Mouse (Mus musculus) bone marrow, adult 2 months (tissue): ENCODE data around the gene Sox13. TPM values are rescaled to one million over a fixed set of nuclear protein-coding genes. Genes with fewer than 3 reads are reported as not detected.

ENCODE experiments used
- H3K27ac ChIP-seq: fragments of 200-500 bp; 2 replicates; pipeline ENCODE4 v1.5.1; 2012; ENCODE audit warnings: low read depth, mild to moderate bottlenecking, control low read depth, inconsistent platforms, low read length; ENCODE audit not compliant: control insufficient read depth, poor library complexity, insufficient read depth
- H3K4me1 ChIP-seq: fragments of 200-500 bp; 2 replicates; pipeline ENCODE4 v1.6.1; 2011; ENCODE audit warnings: low read length; ENCODE audit not compliant: control insufficient read depth, insufficient read depth
- H3K4me3 ChIP-seq: fragments of 200-500 bp; replicated peaks from 2 replicates; pipeline ENCODE3; 2011; ENCODE audit warnings: mild to moderate bottlenecking, low read depth, low read length, control low read depth; ENCODE audit not compliant: control insufficient read depth
- CTCF ChIP-seq: fragments of 200-500 bp; IDR thresholded peaks from 2 replicates; pipeline ENCODE4 v1.5.1; 2011; ENCODE audit warnings: low read length, control low read depth; ENCODE audit not compliant: control insufficient read depth, insufficient read depth
- POLR2A ChIP-seq: fragments of 200-500 bp; IDR thresholded peaks from 2 replicates; pipeline ENCODE4 v1.6.1; 2011; ENCODE audit warnings: low read depth, mild to moderate bottlenecking, control low read depth, low read length, borderline replicate concordance; ENCODE audit not compliant: control insufficient read depth
- WGBS: fragments of 180-500 bp; shearing (Covaris S2); methylation state at CpG from one replicate; pipeline ENCODE4 v1.1.7; 2018; 5-methylcytosine and 5-hydroxymethylcytosine counted together
- polyA plus RNA-seq: library from polyadenylated mRNA; stranded (reverse); fragments of >200 nt; gene quantifications from 2 replicates; pipeline ENCODE4 v1.2.4, GENCODE M21; 2011; ENCODE audit warnings: low replicate concordance; ENCODE audit not compliant: missing spikeins, insufficient read depth, insufficient read length

Sox13 gene
- polyA plus RNA-seq, 1 experiment: 1.1 TPM

DNA sequence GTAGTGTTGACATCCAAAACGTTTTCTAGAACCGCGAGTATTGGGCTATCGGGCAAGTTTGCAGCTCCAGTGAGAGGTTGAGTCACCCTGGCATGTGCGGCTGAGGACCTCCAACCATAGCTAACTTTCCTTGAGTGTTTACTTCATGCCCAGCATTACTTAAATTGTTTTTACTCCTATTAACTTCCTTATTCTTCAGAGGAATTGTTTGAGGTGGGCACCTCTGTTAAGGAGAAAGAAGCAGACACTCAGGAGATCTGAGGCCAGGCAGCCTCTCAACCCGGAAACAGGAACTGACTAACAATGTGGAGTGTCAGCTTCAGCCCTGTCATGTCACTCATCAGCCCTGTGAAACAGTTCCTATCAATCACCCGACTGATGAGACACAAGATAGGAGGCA, 17.6 kb downstream of the Sox13 start:
- no peak for TF ChIP-seq POLR2A
- TF ChIP-seq CTCF: no peak
- H3K27ac ChIP-seq: no peak overlapping the region
- no peaks in the 10 kb centered on the region for H3K4me1 ChIP-seq
- no peak overlapping the region for H3K4me3 ChIP-seq
- WGBS: 65% methylated on average over 7 of the region's 7 CpGs

DNA sequence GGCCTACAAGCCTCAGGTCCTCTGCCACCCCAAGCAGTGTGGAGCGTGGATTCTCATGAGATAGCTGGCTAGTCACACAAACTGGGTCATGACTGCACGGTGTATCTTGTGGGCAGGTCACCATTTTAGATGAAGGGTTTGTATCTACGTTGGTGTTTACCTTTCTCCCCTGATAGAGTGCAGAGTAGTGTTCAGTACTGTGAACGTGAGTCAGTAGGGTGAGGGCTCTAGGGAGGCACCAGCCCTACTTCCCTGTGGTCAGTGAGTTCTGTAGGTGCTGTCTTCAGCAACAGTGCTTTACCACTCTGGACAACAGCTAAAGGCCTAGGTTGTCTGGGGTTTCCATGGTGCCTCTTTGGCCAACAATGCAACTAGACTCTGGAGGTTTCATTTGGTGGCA, 20.2 kb downstream of the Sox13 start:
- Histone ChIP-seq H3K4me1 (no peaks in the 10 kb centered on the region; the same call in 1 of the 2 replicates), H3K27ac (no peak overlapping the region), H3K4me3 (no peak overlapping the region)
- TF ChIP-seq CTCF (no peak), POLR2A (no peak)
- WGBS: 76% methylated on average over 4 of the region's 4 CpGs

DNA sequence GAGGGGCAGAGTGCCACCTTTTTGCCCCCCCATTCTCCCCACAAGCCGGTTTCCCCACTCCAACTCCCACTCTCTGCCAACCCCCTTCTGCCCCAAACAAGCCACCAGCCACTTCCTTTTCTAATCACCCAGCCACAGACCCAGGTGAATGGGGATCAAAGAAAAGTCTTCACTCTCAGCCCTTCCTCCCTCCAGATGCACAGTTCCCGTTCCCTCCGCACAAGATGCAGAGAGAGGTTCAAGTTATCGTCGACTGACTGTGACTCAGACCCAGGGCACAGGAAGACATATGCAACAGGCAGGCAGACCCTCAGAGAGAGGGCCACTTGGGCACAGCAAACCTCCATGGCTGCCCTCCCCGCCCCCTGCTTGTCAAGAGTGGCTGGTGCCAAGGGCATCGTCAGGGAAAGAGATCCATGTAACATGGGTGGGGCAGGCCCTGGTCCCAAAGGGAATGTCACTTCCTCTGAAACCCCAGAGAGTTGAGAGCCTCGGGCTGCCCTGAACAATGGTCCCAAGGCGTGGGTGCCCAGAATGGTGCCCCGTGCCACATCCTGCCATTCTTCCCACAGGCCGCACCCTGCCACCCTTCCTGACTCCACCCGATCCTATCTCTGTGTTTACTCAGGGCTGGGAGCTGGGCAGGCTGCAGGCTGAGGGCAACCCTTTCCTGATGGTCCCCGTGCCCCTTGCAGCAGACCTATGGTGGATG, 24.0 kb downstream of the Sox13 start:
- H3K4me1 ChIP-seq: no peaks in the 10 kb centered on the region; the same call in 1 of the 2 replicates
- H3K27ac ChIP-seq: no peak overlapping the region
- H3K4me3 ChIP-seq: no peak overlapping the region
- no peak for TF ChIP-seq CTCF
- TF ChIP-seq POLR2A: no peak
- WGBS: 28% methylated on average over 13 of the region's 13 CpGs

DNA sequence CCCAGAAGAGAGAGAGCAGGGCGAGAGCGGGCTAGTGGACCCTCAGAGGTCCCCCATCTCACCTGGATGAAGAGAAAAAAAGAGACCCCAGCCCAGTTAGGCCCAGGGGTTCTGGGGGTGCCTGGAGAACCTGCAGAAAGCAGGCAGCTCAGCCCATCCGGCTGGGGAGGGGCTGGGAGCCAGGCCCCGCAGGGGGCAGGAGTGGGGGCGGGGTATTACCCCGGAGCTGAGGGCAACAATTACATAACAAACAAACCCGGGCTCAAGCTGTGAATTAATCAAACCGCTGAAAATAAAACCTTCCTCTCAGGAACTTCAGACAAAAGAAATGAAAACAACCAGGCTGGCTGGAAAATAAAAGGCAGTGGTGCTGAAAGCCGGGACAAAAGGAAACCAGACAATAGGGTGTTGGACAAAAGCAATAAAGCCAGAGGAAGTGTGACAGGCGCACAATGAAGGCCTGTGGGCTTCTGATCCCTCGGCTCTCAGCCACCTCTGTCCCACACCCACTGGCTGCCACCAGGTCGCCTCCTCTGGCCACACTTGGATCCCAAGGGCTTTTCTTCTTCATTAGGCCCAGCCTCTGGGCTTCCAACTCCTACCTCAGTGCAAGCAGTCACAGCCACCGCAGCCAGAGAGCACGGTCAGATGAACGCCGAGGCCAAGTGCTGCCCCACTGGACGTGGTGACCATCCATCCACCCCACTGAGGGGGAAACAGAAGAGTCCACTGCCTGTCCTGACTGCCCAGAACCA, 26.5 kb downstream of the Sox13 start:
- TF ChIP-seq POLR2A (no peak), CTCF (no peak)
- no peaks in the 10 kb centered on the region; the same call in 1 of the 2 replicates for H3K4me1 ChIP-seq
- WGBS: 43% methylated on average over 17 of the region's 17 CpGs
- peak overlapping the region; percentile 36; the same call in 1 of the 2 replicates for H3K27ac ChIP-seq
- no peak overlapping the region for H3K4me3 ChIP-seq

DNA sequence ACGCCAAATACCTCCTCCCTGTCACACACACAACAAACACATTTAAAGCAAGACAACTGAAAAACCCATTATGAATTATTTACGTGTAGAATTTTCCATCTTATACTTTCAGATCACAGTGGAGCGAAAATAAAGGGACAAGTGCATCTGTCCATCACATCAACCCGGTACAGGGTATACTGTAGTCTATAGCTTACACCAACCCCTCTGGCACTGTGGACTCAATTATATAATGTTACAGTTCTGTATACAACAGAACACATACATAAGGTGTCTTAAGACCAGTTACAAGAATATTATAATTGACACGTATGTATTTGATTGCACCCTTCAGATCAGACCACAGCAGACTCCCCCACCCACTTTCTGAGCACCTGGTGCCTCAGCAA, 27.1 kb downstream of the Sox13 start:
- H3K4me1 ChIP-seq: no peaks in the 10 kb centered on the region; the same call in 1 of the 2 replicates
- H3K4me3 ChIP-seq: no peak overlapping the region
- TF ChIP-seq CTCF (no peak), POLR2A (no peak)
- no peak overlapping the region for H3K27ac ChIP-seq
- 79% methylated on average over 5 of the region's 5 CpGs for WGBS

DNA sequence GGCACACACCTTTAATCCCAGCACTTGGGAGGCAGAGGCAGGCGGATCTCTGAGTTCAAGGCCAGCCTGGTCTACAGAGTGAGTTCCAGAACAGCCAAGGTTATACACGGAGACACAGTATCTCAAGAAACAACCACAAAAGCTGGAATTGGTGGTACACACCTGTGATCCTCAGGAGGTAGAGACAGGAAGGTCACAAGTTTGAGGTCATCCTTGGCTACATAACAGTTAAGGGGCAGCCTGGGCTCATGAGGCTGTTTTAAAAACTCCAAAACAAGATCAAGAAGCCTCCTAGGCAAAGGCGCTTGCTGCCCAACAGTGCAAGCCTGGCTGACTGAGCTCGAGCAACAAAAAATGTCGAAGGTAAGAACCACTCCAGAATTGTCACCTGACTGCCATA, 27.5 kb downstream of the Sox13 start:
- WGBS: 80% methylated on average over 5 of the region's 5 CpGs
- H3K27ac ChIP-seq: no peak overlapping the region
- H3K4me3 ChIP-seq: no peak overlapping the region
- no peak for TF ChIP-seq CTCF
- TF ChIP-seq POLR2A: no peak
- H3K4me1 ChIP-seq: no peaks in the 10 kb centered on the region; the same call in 1 of the 2 replicates

DNA sequence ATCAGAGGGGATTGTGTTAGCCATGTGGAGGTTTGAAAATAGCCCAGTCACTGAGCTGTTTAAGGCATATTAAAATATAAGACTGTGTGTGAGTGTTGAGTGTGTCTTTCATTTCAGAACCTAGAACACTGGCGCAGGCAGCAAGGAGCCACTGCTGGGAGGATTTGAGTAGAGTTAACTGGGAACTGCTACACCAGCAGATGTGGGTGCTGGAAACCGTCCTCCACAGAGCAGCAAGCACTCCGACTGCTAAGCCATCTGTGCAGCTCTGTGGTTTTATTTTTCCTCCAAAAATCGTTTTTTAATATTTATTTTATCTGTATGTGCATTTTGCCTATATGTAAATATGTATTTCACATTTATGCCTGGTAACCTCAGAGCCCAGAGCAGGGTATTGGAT, 29.5 kb downstream of the Sox13 start:
- TF ChIP-seq POLR2A (no peak), CTCF (no peak)
- H3K4me3 ChIP-seq: no peak overlapping the region
- WGBS: 66% methylated on average over 4 of the region's 4 CpGs
- no peak overlapping the region for H3K27ac ChIP-seq
- H3K4me1 ChIP-seq: no peaks in the 10 kb centered on the region

DNA sequence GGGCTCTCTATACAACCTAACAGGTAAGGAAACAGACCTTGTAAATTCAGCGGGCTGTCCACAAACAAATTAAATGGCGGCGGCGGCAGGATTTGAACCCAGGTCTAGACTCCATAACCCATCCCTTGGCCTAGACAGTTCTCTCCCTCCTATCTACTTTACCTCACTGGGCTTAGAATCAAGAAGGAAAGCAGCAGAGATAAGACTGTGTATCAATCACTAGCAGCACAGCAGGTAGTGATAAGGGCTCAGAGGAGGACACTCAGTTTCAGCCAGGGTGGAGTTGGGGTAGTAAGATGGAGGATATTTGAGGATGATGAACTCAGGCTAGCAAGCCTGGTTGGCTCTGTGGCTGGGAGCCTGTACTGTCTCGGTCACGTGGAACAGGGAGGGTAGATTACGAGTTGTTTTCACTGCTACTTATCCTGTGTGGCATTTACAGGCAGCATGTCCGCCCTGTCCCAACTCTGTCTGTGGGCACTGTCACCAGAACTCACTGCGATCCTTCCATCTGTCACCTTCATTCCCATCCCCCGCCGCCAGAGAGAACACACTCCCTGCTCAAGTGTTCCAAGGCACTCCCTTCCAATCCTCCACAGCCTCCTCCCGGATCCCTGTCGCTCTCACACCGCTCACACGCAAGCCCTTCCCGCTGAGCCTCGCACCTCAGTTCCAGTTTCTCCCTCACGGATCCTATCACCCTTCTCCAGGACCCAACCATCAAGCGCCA, 36.5 kb downstream of the Sox13 start:
- no peak overlapping the region for H3K27ac ChIP-seq
- no peak overlapping the region for H3K4me3 ChIP-seq
- 83% methylated on average over 19 of the region's 19 CpGs for WGBS
- TF ChIP-seq CTCF (no peak), POLR2A (no peak)
- no peaks in the 10 kb centered on the region for H3K4me1 ChIP-seq
